Mouse (Mus musculus) embryonic facial prominence, embryonic 13.5 days (tissue): Measurements from ENCODE around the gene Kcnj5. TPM values are rescaled to one million over a fixed set of nuclear protein-coding genes. Genes with fewer than 3 reads are reported as not detected.

Source experiments
- ATAC-seq: fragments of 200-750 bp; cut with Nextera tagmentation; 2 replicates; pipeline ENCODE4 v1.8.0; 2017; ENCODE audit warnings: low read depth; ENCODE audit not compliant: insufficient number of reproducible peaks, insufficient read depth, low FRiP score, low TSS enrichment
- H3K27ac ChIP-seq: fragments of 300-500 bp; sonication (generic); 2 replicates; pipeline ENCODE4 v1.5.1; 2015; ENCODE audit warnings: moderate library complexity, mild to moderate bottlenecking, inconsistent platforms
- H3K27me3 ChIP-seq: fragments of 300-500 bp; sonication (generic); 2 replicates; pipeline ENCODE4 v1.6.1; 2015; ENCODE audit warnings: mild to moderate bottlenecking, inconsistent platforms
- H3K36me3 ChIP-seq: fragments of 300-500 bp; sonication (generic); 2 replicates; pipeline ENCODE4 v1.6.1; 2015; ENCODE audit warnings: mild to moderate bottlenecking, inconsistent platforms
- H3K4me1 ChIP-seq: fragments of 300-500 bp; sonication (generic); 2 replicates; pipeline ENCODE4 v1.6.1; 2015; ENCODE audit warnings: inconsistent platforms
- H3K4me2 ChIP-seq: fragments of 300-500 bp; sonication (generic); 2 replicates; pipeline ENCODE4 v1.6.1; 2015; ENCODE audit warnings: moderate library complexity, mild to moderate bottlenecking, inconsistent platforms
- H3K4me3 ChIP-seq: fragments of 300-500 bp; sonication (generic); 2 replicates; pipeline ENCODE4 v1.5.1; 2015; ENCODE audit warnings: mild to moderate bottlenecking, inconsistent platforms
- H3K9ac ChIP-seq: fragments of 300-500 bp; sonication (generic); 2 replicates; pipeline ENCODE4 v1.6.1; 2015; ENCODE audit warnings: mild to moderate bottlenecking, inconsistent platforms
- H3K9me3 ChIP-seq: fragments of 300-500 bp; sonication (generic); 2 replicates; pipeline ENCODE4 v1.6.1; 2016; ENCODE audit warnings: inconsistent platforms
- WGBS: fragments of 180-500 bp; shearing (Covaris S2); methylation state at CpG from one replicate; pipeline ENCODE4 v1.1.7; 2015; ENCODE audit warnings: mixed read lengths; 5-methylcytosine and 5-hydroxymethylcytosine counted together
- polyA plus RNA-seq: library from polyadenylated mRNA; unstranded; fragments of >200 nt; fragmentation: Nextera tagmentation; extraction: Ambion mirVana; gene quantifications from 2 replicates; pipeline ENCODE4 v1.2.1, GENCODE M21; 2015

The Kcnj5 gene
- polyA plus RNA-seq, 1 experiment from 2014 or later: 0.32 TPM

- H3K4me3 ChIP-seq: no peak overlapping the region
- no peaks in the 10 kb centered on the region for H3K4me1 ChIP-seq
- no peak overlapping the region for H3K9ac ChIP-seq
- ATAC-seq: no peak
- no peaks in the 10 kb centered on the region for H3K9me3 ChIP-seq
- no peaks in the 10 kb centered on the region; the same call in 1 of the 2 replicates for H3K27me3 ChIP-seq
- H3K36me3 ChIP-seq: no peaks in the 10 kb centered on the region
- H3K27ac ChIP-seq: no peak overlapping the region
- 84% methylated on average over 3 of the region's 3 CpGs for WGBS
- no peak overlapping the region for H3K4me2 ChIP-seq
Measured at GRCm38 (mm10) chr9:32315999-32316398, 28.2 kb downstream of the Kcnj5 start.

- ATAC-seq: no peak
- Histone ChIP-seq H3K4me1 (no peaks in the 10 kb centered on the region), H3K9me3 (no peaks in the 10 kb centered on the region), H3K36me3 (no peaks in the 10 kb centered on the region), H3K4me3 (no peak overlapping the region), H3K27ac (no peak overlapping the region), H3K9ac (no peak overlapping the region), H3K4me2 (no peak overlapping the region), H3K27me3 (no peaks in the 10 kb centered on the region; the same call in 1 of the 2 replicates)
- 62% methylated on average over 3 of the region's 3 CpGs for WGBS
Measured at GRCm38 (mm10) chr9:32314071-32314470, 30.1 kb downstream of the Kcnj5 start.

- Histone ChIP-seq H3K4me1 (no peaks in the 10 kb centered on the region), H3K27me3 (no peaks in the 10 kb centered on the region; the same call in 1 of the 2 replicates), H3K36me3 (no peaks in the 10 kb centered on the region), H3K4me2 (no peak overlapping the region), H3K4me3 (no peak overlapping the region), H3K27ac (no peak overlapping the region), H3K9ac (no peak overlapping the region), H3K9me3 (no peaks in the 10 kb centered on the region)
- WGBS: 73% methylated on average over 4 of the region's 4 CpGs
- ATAC-seq: no peak
Measured at GRCm38 (mm10) chr9:32312208-32312607, 31.9 kb downstream of the Kcnj5 start.

DNA sequence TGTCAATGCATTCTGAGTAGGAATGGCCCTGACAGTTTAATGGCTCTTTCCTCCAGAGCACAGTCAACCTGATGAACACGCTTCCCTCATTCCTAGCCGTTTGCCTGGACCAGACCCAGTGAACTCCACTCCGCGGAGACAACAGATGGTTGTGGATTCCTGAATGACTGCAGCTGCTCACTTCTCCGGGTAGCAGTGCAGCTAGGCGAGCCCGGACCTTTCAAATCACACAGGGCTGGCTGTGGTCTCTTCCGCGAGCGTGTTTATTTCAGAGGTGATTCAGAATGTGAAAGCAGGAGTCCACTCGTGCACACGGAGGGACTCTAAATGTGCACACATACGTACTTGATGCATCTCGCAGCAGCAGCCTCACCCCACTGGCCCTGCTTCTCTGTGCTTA lies 32.4 kb downstream of the Kcnj5 start:
- no peak overlapping the region for H3K4me2 ChIP-seq
- no peak for ATAC-seq
- WGBS: 61% methylated on average over 14 of the region's 14 CpGs

DNA sequence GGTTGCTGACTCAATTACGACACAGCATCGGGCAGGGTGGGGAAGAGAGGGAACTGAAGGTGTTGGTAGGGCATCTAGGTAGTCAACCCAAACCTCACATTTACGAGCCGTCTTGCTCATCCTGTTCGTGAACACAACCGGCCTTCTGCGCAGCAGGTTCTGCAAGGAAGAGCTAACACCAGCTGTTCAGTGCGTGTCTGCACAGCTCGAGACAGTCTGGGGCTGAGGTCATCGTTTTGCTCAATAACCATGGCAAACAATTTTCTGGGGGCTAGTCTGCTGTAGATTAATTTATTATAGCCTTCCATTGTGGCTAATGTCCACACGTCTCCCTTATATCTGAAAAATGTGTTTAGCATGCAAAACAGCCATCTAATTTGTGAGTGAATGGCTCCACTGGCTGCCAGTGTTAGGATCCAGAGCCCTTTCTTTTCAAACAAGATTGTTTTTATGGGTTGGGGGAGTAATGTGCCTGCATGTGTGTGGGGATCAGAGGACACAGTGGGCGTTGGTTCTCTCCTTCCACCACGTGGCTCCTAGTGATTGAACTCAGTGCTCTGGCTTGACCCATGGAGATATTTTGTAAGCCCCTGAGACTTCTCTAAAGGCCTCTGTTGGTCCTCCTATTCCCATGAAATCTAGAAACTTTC lies 41.5 kb downstream of the Kcnj5 start:
- ATAC-seq: no peak
- H3K27me3 ChIP-seq: no peaks in the 10 kb centered on the region
- no peaks in the 10 kb centered on the region for H3K36me3 ChIP-seq
- H3K9ac ChIP-seq: no peak overlapping the region
- no peaks in the 10 kb centered on the region for H3K9me3 ChIP-seq
- 72% methylated on average over 13 of the region's 13 CpGs for WGBS
- no peak overlapping the region for H3K4me3 ChIP-seq
- H3K27ac ChIP-seq: no peak overlapping the region
- no peaks in the 10 kb centered on the region for H3K4me1 ChIP-seq
- H3K4me2 ChIP-seq: no peak overlapping the region

More for the DNA sequence above, 32.4 kb downstream of the Kcnj5 start:
- H3K4me3 ChIP-seq: no peak overlapping the region
- no peaks in the 10 kb centered on the region; the same call in 1 of the 2 replicates for H3K27me3 ChIP-seq
- no peak overlapping the region for H3K27ac ChIP-seq
- H3K36me3 ChIP-seq: no peaks in the 10 kb centered on the region
- no peaks in the 10 kb centered on the region for H3K4me1 ChIP-seq
- H3K9me3 ChIP-seq: no peaks in the 10 kb centered on the region
- H3K9ac ChIP-seq: no peak overlapping the region

GRCm38 (mm10) chr9:32295061-32295800 lies 48.9 kb downstream of the Kcnj5 start:
- ATAC-seq: no peak
- Histone ChIP-seq H3K36me3 (no peaks in the 10 kb centered on the region), H3K4me2 (no peak overlapping the region), H3K27ac (no peak overlapping the region), H3K4me1 (no peaks in the 10 kb centered on the region), H3K27me3 (no peaks in the 10 kb centered on the region), H3K4me3 (no peak overlapping the region), H3K9ac (no peak overlapping the region), H3K9me3 (no peaks in the 10 kb centered on the region)
- WGBS: 89% methylated on average over 9 of the region's 9 CpGs

DNA sequence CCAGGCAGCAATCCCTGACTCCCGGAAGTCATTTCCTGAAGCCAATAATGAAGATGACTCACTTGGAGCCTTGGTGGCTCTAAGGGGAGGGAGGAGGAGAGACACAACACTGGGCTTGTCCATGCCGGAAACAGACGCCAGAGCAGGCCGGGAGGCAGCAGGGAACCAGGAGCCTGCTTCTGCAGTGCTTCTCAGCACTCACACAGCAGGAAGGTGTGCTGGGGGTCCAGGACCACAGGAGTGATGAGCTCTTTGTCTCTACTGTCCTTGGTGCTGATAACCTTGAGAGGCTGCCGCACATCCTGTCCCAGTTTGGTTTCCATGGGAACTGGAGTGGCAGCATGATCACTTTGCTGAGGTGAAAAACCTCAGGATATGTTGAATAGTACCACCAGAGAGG lies 51.5 kb downstream of the Kcnj5 start:
- Histone ChIP-seq H3K4me1 (no peaks in the 10 kb centered on the region), H3K36me3 (no peaks in the 10 kb centered on the region), H3K27ac (no peak overlapping the region), H3K9ac (no peak overlapping the region), H3K4me2 (no peak overlapping the region), H3K27me3 (no peaks in the 10 kb centered on the region), H3K9me3 (no peaks in the 10 kb centered on the region), H3K4me3 (no peak overlapping the region)
- ATAC-seq: no peak
- WGBS: 34% methylated on average over 5 of the region's 5 CpGs

GRCm38 (mm10) chr9:32291618-32292017 lies 52.5 kb downstream of the Kcnj5 start:
- no peak overlapping the region for H3K27ac ChIP-seq
- no peak overlapping the region for H3K9ac ChIP-seq
- WGBS: 48% methylated on average over 7 of the region's 7 CpGs
- H3K9me3 ChIP-seq: no peaks in the 10 kb centered on the region
- no peak overlapping the region for H3K4me3 ChIP-seq
- H3K36me3 ChIP-seq: no peaks in the 10 kb centered on the region
- no peaks in the 10 kb centered on the region for H3K4me1 ChIP-seq
- H3K27me3 ChIP-seq: no peaks in the 10 kb centered on the region
- H3K4me2 ChIP-seq: no peak overlapping the region
- ATAC-seq: no peak

GRCm38 (mm10) chr9:32283591-32283990 lies 60.6 kb downstream of the Kcnj5 start:
- Histone ChIP-seq H3K27me3 (no peaks in the 10 kb centered on the region), H3K4me2 (no peak overlapping the region), H3K4me3 (no peak overlapping the region), H3K9me3 (no peaks in the 10 kb centered on the region), H3K9ac (no peak overlapping the region), H3K4me1 (peaks cover 5% of the 10 kb centered on the region), H3K36me3 (no peaks in the 10 kb centered on the region), H3K27ac (no peak overlapping the region)
- 91% methylated on average over 5 of the region's 5 CpGs for WGBS
- no peak for ATAC-seq

DNA sequence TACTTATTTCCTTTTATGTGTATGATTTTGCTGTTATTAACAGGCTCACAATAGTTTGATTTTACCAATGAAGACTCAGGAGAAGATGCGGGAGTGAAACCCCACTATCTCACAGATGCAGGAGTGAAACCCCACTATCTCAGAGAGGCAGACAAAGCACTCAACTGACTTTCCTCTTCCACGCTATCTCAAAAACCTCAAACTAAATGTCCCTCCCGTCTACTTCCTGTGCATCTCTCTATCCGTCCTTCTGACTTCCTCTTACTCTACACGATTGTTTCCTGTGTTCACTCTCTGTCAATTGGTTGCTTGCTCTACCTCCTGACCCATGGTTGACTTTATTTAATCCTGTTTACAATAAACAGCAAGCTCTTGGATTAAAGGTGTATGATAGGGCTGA lies 63.7 kb downstream of the Kcnj5 start:
- Histone ChIP-seq H3K27me3 (no peaks in the 10 kb centered on the region), H3K9me3 (no peaks in the 10 kb centered on the region), H3K4me1 (peaks cover 5% of the 10 kb centered on the region), H3K4me2 (no peak overlapping the region), H3K27ac (no peak overlapping the region), H3K4me3 (no peak overlapping the region), H3K9ac (no peak overlapping the region), H3K36me3 (no peaks in the 10 kb centered on the region)
- 77% methylated on average over 5 of the region's 5 CpGs for WGBS
- no peak for ATAC-seq

DNA sequence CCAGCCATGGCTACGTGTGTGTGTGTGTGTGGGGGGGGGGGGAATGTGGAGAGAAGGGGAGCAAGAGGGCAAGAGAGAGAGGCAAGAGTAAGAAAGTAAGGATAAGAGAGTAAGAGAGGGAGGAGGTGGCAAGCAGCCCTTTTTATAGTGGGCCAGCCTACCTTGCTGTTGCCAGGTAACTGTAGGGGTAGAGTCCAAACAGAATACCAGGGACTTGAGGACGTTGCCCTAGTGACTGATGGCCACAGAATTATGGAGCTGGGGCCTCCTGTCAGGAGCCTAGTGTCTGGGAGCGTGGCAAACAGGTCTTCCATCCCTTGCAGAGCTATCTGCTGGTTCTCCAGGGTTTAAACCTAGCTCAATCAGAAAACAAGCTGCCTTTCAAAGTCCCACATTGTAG lies 64.4 kb downstream of the Kcnj5 start:
- Histone ChIP-seq H3K36me3 (no peaks in the 10 kb centered on the region), H3K4me1 (peaks cover 5% of the 10 kb centered on the region), H3K9me3 (no peaks in the 10 kb centered on the region), H3K27ac (no peak overlapping the region), H3K9ac (no peak overlapping the region), H3K27me3 (no peaks in the 10 kb centered on the region), H3K4me2 (no peak overlapping the region), H3K4me3 (no peak overlapping the region)
- ATAC-seq: no peak
- 67% methylated on average over 3 of the region's 3 CpGs for WGBS

- Histone ChIP-seq H3K27ac (no peak overlapping the region), H3K27me3 (no peaks in the 10 kb centered on the region), H3K4me2 (no peak overlapping the region), H3K9ac (no peak overlapping the region), H3K9me3 (0 out of 2 replicates have a peak, but pooled peaks cover 4% of the 10 kb centered on the region), H3K4me3 (no peak overlapping the region), H3K4me1 (peaks cover 5% of the 10 kb centered on the region), H3K36me3 (no peaks in the 10 kb centered on the region)
- no peak for ATAC-seq
- 93% methylated on average over 5 of the region's 5 CpGs for WGBS
Measured at GRCm38 (mm10) chr9:32278052-32278451, 66.1 kb downstream of the Kcnj5 start.
